Mouse (Mus musculus) Patski (cell line): ENCODE results near the gene Calml4. TPM values are rescaled to one million over a fixed set of nuclear protein-coding genes. Genes with fewer than 3 reads are reported as not detected.
"Not testable (repeated sequence)": the region's sequence is repeated elsewhere in the genome, so short reads cannot be mapped to it uniquely, and the experiment has no call there.

ENCODE experiments used
- ATAC-seq: fragments of 100-300 bp; one replicate; pipeline ENCODE4 v1.8.0; 2021
- CTCF ChIA-PET: fragments of 350-600 bp; sonication (Branson Sonifier 250); formaldehyde crosslinking; loops from one replicate; lab custom pipeline; 2022; ENCODE audit warnings: inconsistent platforms; lab: Charles Lee
- POLR2A ChIA-PET: fragments of 350-600 bp; sonication (Branson Sonifier 250); formaldehyde crosslinking; loops from one replicate; lab custom pipeline; 2022; ENCODE audit warnings: antibody characterized with exemption, inconsistent platforms; lab: Charles Lee
- DNase-seq: peaks from one replicate; pipeline ENCODE4 v3.0.0-alpha.2; 2011; ENCODE audit warnings: low read depth, low spot score
- H3K27me3 ChIP-seq: fragments of 371-371 bp; one replicate; pipeline ENCODE4 v1.5.1; 2021
- CTCF ChIP-seq: fragments of 100-300 bp; IDR thresholded peaks from one replicate; pipeline ENCODE4 v1.5.1; 2021
- in situ Hi-C: fragments of 300-500 bp; cut with MboI; formaldehyde crosslinking; loops from 3 replicates; pipeline ENCODE4 v1.11.1; 2018; ENCODE audit warnings: low pct_unique_long_range_greater_than_20kb, mixed read lengths
- polyA plus RNA-seq: library from polyadenylated mRNA; unstranded; gene quantifications from one replicate; pipeline ENCODE4 v1.2.3, GENCODE M21; 2021

Calml4 gene
- polyA plus RNA-seq, 1 experiment from 2014 or later = 5.2 TPM

DNA sequence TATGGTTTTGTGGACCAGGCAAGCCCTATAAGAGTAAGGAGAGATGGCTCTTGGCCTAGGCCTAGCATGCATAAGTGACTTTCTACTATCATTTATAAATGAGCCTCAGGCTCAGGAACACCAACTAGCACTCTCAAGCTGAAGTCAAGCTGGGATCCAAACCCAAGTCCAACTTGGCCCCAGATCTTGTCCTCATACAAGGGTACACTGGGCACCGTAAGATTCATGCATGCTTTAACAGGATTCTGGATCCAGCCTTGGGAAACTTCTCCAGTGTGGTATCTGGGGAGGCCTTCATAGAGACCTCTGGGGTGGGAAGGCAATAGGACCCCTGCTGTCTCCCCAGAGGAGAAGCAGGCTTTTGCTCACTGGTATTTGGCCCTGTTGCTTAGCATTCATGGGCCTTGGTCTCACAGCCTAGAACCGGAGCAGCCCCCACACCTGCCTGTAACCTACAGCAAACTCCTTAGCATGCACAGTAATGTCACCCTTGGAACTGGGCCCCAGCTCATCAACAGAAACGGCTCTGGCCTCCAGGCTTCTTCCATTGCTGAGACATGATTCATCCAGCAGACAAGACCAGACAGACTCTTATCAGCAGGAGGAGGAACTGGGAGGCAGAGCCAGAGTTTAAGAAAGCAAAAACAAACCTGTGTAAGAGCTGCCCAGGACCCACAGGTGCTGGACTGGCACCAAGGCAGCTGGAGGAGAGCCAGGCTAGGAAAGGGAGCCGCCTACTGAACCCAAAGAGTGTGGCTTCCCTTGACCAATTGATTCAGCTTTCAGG lies 39.9 kb upstream of the Calml4 start:
- no peak for DNase-seq
- in situ Hi-C loops = no loop called here
- POLR2A ChIA-PET = no interaction called here
- no peaks in the 10 kb centered on the region for H3K27me3 ChIP-seq
- CTCF ChIA-PET = interaction anchor here (0.9 to 1.4 kb wide), 3 partner anchors 11 to 293 kb away, joined by 3 to 8 read pairs (median 5); no protein-coding TSS in a partner anchor
- ATAC-seq = peak; percentile 47
- TF ChIP-seq CTCF = no peak

- POLR2A ChIA-PET = no interaction called here
- CTCF ChIA-PET = interaction anchor here (0.6 to 1.4 kb wide), 2 partner anchors 12 to 760 kb away, joined by 3 to 5 read pairs; no protein-coding TSS in a partner anchor
- in situ Hi-C loops = no loop called here
- DNase-seq (no peak), ATAC-seq (no peak)
- no peak for TF ChIP-seq CTCF
- H3K27me3 ChIP-seq = no peaks in the 10 kb centered on the region
These were observed 38.4 kb upstream of the Calml4 start for GRCm38 (mm10) chr9:62819494-62819893.

DNA sequence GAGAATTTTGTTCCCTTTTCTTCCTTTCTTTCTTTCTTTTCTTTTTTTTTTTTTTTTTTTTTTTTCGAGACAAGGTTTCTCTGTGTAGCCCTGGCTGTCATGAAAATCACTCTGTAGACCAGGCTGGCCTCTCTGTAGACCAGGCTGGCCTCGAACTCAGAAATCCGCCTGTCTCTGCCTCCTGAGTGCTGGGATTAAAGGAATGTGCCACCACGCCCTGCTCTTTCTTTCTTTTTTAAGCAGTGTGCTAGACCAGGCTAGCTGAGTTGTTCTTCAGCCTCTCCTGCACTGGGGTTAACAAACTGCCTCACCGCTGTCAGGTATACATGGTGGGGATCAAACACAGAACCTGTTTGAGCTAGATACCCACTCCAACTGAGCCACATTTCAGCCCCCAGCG lies 38.0 kb upstream of the Calml4 start:
- ATAC-seq, POLR2A ChIA-PET, DNase-seq, H3K27me3 ChIP-seq, in situ Hi-C loops: not testable (repeated sequence)
- CTCF ChIA-PET = interaction anchor here (0.6 kb wide), 1 partner anchor 759 kb away, joined by 3 read pairs; no protein-coding TSS in a partner anchor

DNA sequence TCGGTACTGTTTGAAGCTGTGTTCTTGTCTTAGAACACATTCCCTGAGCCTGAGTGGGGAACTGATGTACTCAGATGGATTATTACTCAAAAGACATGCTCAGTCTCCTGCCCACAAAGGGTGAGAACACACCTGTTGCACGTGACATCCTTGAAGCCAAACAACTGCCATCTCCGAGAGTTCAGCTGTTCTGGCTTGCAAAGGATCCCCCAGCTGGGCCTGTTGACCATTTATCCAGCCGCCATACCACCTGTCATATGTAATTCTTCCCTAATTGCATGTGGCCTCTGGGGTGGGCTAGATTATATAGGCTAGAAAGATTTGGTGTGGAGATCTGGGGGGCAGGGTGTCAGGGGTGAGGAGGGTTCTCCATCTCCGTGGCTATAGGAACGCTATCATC lies 37.1 kb upstream of the Calml4 start:
- POLR2A ChIA-PET = no interaction called here
- H3K27me3 ChIP-seq = no peaks in the 10 kb centered on the region
- TF ChIP-seq CTCF = no peak
- in situ Hi-C loops = no loop called here
- no peak for ATAC-seq
- no peak for DNase-seq
- CTCF ChIA-PET = no interaction called here

DNA sequence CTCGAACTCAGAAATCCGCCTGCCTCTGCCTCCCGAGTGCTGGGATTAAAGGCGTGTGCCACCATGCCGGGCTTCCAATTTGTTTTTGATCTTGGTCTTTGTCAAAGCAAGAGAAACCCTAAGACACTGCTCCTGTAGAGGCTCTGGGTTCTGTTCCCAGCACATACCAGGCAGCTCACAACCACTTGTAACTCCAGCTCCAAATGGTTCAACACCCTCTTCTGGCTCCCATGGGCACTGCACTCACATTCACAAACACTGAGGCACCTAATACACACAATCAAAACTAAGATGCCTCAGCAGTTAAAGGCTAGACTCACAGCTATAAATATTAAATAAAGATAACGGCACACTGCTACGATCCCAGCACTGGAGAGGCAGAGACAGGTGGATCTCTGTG lies 36.1 kb upstream of the Calml4 start:
- ATAC-seq = no peak
- ChIA-PET POLR2A (no interaction called here), CTCF (no interaction called here)
- H3K27me3 ChIP-seq = no peaks in the 10 kb centered on the region
- in situ Hi-C loops = no loop called here
- no peak for TF ChIP-seq CTCF
- no peak for DNase-seq

DNA sequence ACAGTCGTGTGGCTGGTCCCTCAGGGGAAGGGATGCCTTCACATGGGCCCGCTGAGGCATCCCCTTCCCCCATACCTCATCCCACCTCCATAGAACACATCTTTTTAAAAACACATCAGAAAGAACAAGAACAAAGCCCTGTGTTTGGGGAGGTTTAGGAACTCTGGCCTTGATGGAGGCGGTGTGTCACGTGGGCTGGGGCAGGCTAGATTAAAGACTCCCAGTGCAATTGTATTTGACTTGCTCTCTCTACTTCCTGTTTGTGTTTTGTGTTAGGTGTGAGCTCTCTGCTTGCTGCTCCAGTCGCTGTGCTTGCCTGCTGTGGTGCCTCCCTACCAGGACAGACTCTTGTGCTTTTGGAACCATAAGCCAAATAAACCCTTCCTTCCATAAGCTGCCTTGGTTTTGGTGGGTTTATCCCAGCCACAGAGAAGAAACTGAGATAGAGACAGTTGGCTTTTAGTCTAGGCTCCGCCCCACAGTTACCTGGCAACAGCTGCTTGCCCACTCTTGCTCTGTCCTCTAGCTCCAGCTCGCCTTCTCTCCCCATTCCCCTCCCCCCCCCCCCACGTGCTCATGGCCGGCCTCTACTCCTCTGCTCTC lies 32.0 kb upstream of the Calml4 start:
- CTCF ChIA-PET = interaction anchor here (1.3 kb wide), 1 partner anchor 10 kb away, joined by 4 read pairs; no protein-coding TSS in a partner anchor
- POLR2A ChIA-PET = no interaction called here
- ATAC-seq (no peak), DNase-seq (no peak)
- TF ChIP-seq CTCF = no peak
- no peaks in the 10 kb centered on the region for H3K27me3 ChIP-seq
- in situ Hi-C loops = no loop called here

GRCm38 (mm10) chr9:62826456-62826855 lies 31.4 kb upstream of the Calml4 start:
- POLR2A ChIA-PET = no interaction called here
- DNase-seq (no peak), ATAC-seq (no peak)
- CTCF ChIA-PET = interaction anchor here (1.3 kb wide), 1 partner anchor 10 kb away, joined by 4 read pairs; no protein-coding TSS in a partner anchor
- no peak for TF ChIP-seq CTCF
- in situ Hi-C loops = no loop called here
- H3K27me3 ChIP-seq = no peaks in the 10 kb centered on the region

GRCm38 (mm10) chr9:62827939-62828652 lies 29.8 kb upstream of the Calml4 start:
- in situ Hi-C loops = no loop called here
- no peaks in the 10 kb centered on the region for H3K27me3 ChIP-seq
- ATAC-seq (no peak), DNase-seq (no peak)
- POLR2A ChIA-PET = interaction anchor here (0.7 to 0.8 kb wide), 4 partner anchors 44 to 771 kb away, joined by 3 to 9 read pairs (median 4); no protein-coding TSS in a partner anchor
- CTCF ChIA-PET = interaction anchor here (0.7 to 1.6 kb wide), 10 partner anchors 10 to 544 kb away, joined by 3 to 8 read pairs (median 4); partner anchors contain the start of gene Cln6
- peak; percentile 53 for TF ChIP-seq CTCF

GRCm38 (mm10) chr9:62828662-62829086 lies 29.2 kb upstream of the Calml4 start:
- DNase-seq (peak; percentile 59), ATAC-seq (peak; percentile 89)
- CTCF ChIA-PET = interaction anchor here (0.6 to 1.6 kb wide), 12 partner anchors 10 to 544 kb away, joined by 3 to 8 read pairs (median 4); partner anchors contain the start of gene Cln6
- in situ Hi-C loops = no loop called here
- H3K27me3 ChIP-seq = no peaks in the 10 kb centered on the region
- TF ChIP-seq CTCF = peak; percentile 99
- POLR2A ChIA-PET = interaction anchor here (0.7 to 0.8 kb wide), 4 partner anchors 44 to 772 kb away, joined by 3 to 9 read pairs (median 4); no protein-coding TSS in a partner anchor

DNA sequence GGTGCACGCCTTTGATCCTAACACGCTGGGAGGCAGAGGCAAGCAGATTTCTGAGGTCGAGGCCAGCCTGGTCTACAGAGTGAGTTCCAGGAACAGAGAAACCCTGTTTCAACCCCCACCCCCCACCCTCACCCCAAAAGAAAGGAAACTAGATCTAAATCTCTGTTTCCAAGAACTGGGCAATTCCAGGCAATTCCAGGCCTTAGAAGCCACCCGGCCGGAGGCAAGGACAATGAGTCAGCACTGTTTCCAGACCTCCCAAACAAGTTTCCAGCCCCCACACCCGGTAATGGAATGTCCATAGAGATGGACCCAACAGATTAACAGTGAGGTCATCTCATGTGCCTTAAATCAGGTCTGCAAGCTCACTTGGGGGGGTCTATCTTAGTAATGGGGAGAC lies 28.0 kb upstream of the Calml4 start:
- ChIA-PET CTCF (interaction anchor here (1.4 kb wide), 1 partner anchor 23 kb away, joined by 3 read pairs; no protein-coding TSS in a partner anchor), POLR2A (interaction anchor here (0.6 kb wide), 1 partner anchor 299 kb away, joined by 3 read pairs; no protein-coding TSS in a partner anchor)
- no peak for TF ChIP-seq CTCF
- DNase-seq (no peak), ATAC-seq (no peak)
- no peaks in the 10 kb centered on the region for H3K27me3 ChIP-seq
- in situ Hi-C loops = no loop called here
